Mouse (Mus musculus) ovary, postnatal 10 days (tissue): ENCODE results near the gene Zfp367.

ENCODE experiments used
- DNase-seq: peaks from one replicate; pipeline ENCODE4 v3.0.0; 2022; ENCODE audit warnings: low spot score

Gene Zfp367

DNA sequence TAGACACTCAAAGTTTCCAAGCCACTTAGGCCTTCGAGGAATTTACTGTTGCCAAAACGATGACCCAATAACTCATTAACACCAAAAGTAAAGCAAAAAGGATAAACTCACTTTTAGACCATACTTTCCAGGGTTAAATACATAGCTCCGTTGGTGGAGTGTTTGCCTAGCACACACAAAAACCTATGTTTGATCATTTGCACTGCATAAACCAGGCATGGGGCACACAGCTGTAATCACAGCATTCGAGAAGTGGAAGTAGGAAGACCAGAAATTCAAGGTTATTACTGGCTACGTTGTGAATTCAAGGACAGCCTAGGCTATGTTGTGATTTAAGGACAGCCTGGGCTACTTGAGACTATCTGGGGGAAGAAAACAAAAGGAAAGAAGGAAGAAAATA lies 62.7 kb downstream of the Zfp367 start:
- DNase-seq = no peak

GRCm38 (mm10) chr13:64089130-64089529 lies 63.9 kb downstream of the Zfp367 start, which contains the start of gene Hsd17b3:
Hsd17b3 (minus strand) TSS chr13:64089230.
- DNase-seq = no peak

DNA sequence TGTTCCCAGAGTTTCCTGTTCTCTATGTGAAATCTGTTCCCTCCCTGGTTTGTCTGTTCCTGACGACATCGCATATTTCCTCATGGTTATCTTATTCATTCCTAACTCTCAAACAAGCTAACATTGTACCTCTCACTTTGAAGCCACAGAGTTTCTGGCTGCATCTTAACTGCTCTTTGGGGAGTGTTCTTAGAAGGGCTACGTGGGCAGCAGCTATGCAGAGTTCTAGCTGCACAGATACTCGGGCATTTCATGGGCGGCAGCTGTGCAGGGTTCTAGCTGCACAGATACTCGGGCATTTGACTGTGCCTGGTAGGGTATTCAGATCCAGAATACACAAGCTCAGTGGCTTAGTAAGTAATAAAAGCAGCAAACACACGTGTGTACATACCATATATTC lies 64.9 kb downstream of the Zfp367 start:
- no peak for DNase-seq

- DNase-seq = no peak
Observed at GRCm38 (mm10) chr13:64086036-64086435, 67.0 kb downstream of the Zfp367 start.

- no peak for DNase-seq
Observed at GRCm38 (mm10) chr13:64083331-64083730, 69.7 kb downstream of the Zfp367 start.
